Mouse (Mus musculus) common myeloid progenitor, adult 5-6 weeks (primary cell): ENCODE results near the gene Hspe1. TPM values are rescaled to one million over a fixed set of nuclear protein-coding genes. Genes with fewer than 3 reads are reported as not detected.
"Not testable (repeated sequence)": the region's sequence is repeated elsewhere in the genome, so short reads cannot be mapped to it uniquely, and the experiment has no call there.

Experiments
- ATAC-seq: replicated peaks from 2 replicates; pipeline ENCODE4 v1.8.0; 2016; ENCODE audit warnings: low read depth, mild to moderate bottlenecking, moderate TSS enrichment, inconsistent platforms; ENCODE audit not compliant: poor library complexity, severe bottlenecking
- total RNA-seq: library from RNA; stranded (forward); fragments of 200-1000, 187-1606 nt; gene quantifications from 2 replicates; pipeline ENCODE4 v1.2.3, GENCODE M21; 2017

Hspe1 gene
- total RNA-seq, 1 experiment from 2014 or later = 548 TPM

DNA sequence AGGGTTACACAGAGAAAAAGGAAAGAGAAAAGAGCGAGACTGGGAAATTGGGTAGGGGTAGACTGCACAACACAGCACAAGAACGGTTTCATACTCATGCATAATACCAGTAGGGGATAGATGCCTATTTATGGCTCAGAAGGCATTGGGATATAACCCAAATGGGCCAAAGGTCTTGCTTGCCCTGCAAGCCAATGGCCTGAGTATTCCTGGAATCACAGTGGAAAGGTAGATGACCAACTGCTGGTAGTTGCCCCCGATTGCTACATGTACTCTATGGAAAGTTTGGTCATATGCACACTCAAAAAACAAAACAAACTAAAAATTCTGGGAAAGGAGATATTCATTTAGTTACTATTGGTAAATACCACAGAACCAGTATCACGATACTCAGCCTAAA, 8.3 kb upstream of the Hspe1 start:
- ATAC-seq = no peak

DNA sequence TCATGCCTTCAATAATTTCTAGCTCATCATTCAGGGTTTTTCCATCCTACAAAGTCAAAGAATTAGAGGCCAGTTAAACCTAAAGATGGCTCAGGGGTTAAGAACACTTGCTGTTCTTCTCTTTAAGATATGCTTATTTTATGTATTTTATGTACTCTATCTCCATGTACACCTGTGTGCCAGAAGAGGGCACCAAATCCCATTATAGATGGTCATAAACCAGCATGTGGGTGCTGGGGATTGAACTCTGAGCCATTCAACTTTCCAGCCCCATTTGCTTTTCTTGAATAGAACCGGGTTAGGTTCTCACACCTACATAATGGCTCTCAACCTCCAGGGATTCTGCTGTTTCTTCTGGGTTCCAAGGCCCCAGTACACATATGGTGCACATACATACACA, 5.8 kb upstream of the Hspe1 start:
- ATAC-seq = 0 out of 2 replicates have a peak, but pooled peaks have one; percentile 26

DNA sequence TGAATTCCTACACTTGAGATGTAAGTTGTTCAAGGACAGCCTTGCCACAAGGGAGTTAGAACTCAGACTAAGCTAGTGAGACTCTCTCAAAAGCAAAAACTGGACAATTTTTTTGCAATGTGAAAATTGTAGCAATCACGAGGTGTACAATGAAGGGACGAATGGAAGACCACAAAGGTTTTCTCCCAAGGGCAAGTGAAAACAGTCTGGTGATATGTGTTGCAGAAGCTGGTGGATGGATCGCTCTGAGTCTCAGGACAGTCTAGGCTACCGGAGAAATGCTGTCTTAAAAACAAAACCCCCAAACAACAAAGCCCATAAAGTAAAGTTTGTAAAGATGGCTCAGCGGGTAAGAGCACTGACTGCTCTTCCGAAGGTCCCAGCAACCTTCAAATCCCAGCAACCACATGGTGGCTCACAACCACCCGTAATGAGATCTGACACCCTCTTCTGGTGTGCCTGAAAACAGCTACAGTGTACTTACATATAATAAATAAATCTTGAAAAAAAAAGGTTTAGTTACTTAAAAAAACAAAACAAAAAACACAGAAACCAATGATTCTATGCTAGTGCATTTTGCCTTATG, 2.1 kb upstream of the Hspe1 start:
- ATAC-seq = no peak

DNA sequence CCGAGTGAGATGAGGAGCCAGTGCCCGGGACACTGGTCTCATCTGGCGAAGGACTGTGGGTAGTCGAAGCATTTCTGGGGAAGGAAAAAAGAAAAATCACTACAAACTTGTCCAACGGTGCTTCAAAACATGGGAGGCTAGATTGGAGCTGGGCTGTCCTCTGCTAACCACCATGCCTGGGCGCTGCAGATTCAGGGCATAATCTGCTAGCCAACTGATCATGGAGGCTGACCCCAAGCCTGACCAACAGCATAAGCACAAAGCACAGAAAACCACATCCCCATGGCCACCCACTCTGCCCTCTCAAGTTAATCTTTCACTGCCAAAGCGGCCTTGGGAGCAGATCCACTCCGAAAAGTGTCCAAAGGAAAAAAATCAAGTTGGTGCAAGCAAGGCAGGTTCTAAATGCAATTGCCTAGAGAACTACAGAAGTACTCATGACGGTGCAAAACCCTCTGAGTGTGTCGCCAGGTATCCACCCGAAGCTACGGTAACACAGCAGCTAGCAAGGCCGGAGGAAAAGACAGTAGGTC, 998 bp upstream of the Hspe1 start:
- ATAC-seq = peak; percentile 1

DNA sequence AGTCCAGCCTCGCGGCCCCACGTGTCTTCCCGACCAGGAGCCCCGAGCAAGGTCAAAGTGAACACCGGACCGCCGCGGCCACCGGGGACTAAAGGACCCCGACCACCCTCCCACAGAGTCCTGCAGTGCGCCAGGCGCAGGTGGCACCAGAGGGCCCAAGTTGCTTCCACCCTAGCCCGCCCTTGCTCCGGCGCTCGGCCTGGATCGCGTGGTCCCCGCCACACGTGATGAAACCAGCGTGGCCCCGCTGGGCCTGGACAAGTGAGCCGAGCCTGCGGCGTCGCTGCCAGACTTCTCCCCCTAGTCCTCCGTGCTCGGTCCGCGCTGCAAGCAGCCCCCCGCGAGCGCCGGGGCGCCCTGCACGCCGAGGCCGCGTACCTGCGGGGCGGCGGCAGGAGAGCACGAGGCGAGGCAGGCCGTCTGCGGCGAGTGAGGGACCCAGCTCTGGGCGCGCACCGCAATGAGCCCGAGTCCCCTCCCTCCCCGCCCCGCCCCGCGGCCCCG, 479 bp upstream of the Hspe1 start:
- ATAC-seq = peak; percentile 17

DNA sequence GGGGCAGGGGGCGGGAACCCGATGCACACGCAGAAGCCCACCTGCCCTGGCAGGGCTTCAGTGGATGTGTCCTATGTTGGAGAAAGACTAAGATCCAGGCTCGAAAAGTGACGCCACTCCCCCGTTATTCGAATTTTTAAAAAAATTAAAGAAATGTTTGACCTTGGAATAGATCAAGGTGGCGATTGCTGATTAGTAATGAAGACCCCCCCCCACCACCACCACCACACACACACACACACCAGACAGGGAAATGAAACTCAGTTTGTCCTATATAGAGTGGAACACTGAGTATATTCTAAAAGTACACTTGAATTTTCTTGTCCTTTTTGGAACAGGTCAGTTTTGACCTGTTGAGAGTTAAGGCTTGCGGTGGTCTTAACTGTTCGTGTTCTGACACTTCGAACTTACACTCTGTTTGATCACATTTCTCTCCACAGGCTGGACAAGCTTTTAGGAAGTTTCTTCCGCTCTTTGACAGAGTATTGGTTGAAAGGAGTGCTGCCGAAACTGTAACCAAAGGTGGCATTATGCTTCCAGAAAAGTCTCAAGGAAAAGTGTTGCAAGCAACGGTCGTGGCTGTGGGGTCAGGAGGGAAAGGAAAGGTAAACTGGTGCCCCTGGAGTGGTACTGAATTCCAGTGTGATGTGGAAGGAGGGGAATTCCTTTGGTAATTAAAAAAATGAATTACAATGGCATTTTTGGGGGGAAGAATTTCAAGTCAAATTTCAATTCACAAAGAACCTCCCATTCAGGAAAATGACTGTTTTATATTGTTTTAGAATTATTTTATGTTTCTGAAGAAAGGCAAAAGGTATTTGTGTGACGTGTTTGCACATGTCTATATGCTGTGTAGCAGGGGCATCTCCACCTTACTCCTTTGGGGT, 922 bp downstream of the Hspe1 start:
- ATAC-seq = no peak

DNA sequence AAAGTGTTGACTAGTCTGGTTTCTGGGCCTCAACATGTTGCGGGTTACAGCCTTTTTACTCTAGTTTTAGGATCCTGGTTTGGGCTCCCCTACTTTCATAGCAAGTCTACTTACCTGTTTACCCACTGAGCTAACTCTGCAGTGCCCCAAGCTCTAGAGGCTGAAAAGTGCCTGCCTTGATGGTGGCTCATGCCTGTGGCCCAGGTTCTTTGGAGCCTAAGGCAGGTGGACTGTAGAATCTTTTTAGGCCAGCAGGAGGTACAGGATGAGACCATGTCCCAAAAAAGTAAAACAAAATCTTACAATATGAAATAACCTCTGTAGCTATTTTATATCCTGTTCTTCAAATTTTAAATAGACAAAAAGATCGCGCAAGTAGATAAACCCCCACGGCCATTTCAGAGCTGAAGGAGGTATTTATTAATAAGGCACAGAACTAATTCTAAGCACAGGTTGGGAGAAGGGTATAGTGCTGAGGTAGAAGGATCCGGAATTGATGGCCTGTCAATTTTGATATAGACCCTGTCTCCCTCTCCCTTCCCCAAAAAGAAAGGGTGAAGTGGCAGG, 1.6 kb downstream of the Hspe1 start:
- ATAC-seq = no peak

DNA sequence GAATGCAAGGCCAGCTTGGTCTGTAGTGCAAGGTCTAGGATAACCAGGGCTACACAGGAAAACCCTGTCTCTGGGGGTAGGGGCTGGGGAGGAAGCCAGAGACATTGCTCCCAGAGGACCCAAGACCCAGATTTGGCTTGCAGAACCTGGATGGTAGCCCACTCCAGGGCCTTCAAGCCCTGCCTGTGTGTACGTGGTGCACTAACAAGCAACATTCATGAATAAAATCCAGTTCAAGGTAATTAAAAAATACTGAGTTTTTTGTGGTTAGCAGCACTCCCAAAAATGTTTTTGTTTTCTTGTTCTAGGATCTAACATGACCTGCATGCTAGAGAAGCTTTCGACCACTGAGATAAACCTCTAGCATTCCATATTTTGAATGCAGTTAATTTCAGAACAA, 4.1 kb downstream of the Hspe1 start:
- no peak for ATAC-seq

DNA sequence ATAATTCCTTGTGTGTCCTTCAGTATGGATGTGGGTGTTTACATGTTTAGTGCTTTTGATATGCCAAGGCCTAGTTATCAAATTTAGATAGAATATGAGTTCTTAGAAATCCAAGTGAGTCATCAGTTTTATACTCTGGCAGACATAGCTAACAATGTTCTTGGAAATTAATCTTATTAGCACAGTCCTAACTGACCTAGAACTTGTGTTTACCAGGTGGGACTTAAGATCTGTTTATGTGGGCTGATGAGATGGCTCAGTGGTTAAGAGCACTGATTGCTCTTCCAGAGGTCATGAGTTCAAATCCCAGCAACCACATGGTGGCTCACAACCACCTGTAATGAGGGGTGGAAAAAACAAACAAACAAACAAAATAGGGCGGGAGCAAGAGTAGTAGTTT, 4.5 kb downstream of the Hspe1 start:
- ATAC-seq = no peak

DNA sequence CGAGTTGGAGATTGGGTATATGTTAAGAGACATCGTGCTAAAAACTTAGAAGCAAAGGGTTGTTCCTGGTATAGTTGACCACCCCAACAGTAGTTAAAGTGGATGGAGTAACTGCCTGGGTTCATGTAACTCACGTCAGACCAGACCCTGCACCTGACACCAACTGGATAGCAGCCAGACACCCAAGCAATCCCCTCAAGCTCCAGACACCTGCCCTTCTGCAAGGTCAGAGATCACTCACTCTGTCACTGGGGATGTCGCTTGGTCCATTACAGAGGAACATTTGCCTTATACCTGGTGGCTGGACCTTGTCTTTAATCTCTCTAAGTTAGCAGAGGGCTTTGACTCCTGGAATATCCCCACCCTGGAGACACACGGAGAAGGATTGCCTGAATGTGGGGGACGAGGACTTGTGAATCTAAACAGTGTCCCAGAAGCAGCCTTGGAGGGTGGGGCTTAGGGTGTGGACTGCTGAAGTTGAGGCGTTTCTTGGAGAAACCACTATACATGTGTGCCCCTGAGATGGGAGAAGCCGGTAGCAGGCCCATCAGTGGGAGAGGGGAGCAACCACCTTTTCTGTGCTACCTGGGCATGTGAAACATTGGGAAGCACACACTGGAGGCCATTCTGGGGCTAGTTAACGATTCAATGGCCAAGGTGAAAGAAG, 19.1 kb downstream of the Hspe1 start:
- no peak for ATAC-seq

DNA sequence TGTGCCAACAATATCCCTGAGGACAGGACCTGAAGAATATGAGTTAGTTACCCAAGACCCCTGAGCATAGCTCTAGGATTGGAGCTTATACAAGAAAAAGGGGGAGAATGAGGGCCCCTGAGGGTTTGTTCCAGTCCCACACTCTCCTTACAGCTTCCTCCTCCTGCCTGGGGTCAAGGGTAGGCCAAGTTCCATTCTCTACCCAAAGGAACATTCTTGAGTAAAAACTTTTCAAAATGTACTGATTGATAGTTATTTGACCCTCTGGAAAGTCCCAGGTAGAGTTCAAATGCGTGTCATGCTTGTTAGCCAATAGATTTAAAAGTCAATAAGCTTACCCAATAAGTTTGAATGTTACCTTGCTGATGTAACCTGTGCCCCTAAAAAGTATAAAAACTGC, 19.7 kb downstream of the Hspe1 start:
- ATAC-seq = no peak

DNA sequence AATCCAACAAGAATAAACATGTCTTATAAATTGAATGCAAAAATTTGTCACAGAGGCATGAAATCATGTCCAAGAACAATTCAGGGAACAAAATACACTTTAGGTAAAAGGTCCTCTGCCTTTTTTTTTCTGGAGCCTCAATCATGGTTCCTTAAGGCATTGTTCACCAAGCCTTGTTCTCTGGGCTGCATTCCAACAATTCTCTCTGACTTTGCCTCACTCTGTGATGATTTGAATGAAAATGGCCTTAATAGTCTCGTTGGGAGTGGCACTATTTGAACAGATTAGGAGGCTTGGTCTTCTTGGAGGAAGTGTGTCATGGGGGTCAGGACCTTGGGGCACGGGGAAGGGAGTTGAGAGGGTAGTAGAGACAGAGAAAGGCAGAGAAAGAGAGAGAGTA, 20.5 kb downstream of the Hspe1 start:
- no peak for ATAC-seq

DNA sequence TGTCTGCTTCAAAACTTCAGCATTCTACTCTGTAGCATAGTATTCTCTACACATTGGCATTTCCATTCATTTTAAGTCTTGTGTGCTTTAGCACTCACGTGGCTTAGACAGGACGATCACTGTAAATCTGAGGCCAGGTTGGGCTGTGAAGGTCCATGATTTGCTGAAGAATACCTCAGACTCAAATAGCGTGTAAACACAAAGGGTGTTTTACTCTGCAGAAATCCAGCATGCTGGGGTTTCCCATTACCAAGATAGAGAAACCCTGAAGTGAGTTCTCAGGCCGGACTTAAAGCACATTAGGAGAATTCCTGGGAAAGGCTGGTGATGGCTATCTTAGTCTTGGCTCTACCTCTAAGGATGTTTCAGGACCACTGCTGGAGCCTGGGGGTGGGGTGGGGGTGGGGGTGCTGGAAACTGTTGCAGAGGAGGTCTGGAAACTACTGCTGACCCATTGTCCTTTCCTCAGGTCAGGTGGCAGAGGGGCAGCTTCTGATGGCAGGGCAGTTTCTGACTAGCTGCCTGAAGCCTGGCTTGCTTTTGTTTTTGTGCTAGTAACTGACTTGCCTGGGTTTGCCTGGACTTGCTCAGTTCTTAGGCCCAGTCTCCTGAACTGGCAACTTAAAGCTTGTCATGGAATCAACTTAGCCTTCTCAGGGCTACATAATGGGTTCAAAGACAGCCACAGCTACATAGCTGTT, 21.3 kb downstream of the Hspe1 start:
- no peak for ATAC-seq

DNA sequence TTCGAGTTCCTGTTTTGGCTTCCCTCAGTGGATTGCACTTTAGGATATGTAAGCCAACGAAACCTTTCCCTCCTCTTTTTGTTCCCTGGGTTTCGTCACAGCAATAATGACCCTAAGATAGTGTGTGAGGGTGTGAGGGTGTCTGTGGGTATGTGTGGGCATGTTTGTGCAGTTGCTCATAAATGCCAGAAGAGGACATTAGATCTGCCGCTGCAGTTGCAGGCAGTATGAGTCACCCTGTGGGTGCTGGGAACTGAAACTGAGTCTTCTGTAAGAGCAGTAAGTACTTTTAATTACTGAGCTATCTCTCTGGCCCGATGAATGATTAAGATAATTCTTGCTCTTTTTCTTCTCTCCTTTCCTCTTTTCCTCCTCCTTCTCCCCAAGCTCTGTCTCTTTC, 35.1 kb downstream of the Hspe1 start:
- ATAC-seq = no peak

DNA sequence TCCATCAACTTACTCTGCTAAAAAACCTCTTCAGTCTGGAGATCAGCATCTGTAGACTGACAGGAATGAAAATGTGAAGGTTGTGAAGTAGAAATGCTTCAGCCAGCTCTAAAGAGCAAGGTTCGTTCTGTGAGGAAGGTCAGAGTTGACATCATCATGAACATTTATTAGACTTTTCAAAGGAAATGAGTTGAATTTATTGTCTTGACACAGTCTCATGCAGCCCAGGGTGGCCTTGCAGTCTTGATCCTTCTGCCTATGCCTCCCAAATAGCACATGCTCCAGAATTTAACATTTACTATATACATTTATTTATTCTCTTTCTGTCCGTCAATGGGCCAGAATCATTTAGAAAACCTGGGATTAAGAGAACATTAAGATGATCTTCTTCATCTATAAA, 35.6 kb downstream of the Hspe1 start:
- no peak for ATAC-seq

DNA sequence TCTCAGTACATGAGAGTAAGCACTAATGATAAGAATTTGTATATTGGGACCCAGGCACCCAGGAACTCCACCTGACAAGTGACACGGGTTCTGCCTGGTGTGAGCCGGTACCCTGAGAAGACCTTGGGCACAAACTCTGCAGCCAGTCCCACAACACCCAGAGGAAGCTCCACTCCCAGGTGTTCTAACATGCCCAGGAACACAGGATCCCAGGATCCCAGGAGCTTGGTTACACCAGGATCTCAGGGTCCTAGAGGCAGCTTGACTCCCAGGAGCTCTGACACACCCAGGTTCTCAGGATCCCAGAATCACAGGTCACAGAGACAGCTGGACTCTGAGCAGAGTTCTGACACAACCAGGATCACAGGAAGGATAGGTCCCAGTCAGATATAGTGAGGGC, 36.2 kb downstream of the Hspe1 start:
- ATAC-seq = not testable (repeated sequence)

DNA sequence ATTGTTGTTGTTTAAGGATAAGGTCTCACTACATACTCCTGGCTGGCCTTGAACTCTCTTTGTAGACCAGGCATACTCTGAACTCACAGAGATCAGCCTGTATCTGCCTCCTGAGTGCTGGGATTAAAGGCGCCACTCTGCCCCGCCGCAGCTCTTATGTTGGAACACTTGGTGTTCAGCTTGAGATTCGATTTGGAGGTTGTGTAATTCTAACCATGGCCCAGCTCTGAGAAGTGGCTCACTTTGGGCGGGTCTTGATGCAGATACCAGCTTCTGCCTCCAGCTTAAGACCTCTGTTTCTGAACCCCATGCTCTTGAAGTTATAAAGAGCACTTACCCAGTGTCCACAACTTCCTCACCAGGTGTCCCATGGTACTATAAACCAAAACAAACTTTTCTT, 41.8 kb downstream of the Hspe1 start:
- no peak for ATAC-seq

DNA sequence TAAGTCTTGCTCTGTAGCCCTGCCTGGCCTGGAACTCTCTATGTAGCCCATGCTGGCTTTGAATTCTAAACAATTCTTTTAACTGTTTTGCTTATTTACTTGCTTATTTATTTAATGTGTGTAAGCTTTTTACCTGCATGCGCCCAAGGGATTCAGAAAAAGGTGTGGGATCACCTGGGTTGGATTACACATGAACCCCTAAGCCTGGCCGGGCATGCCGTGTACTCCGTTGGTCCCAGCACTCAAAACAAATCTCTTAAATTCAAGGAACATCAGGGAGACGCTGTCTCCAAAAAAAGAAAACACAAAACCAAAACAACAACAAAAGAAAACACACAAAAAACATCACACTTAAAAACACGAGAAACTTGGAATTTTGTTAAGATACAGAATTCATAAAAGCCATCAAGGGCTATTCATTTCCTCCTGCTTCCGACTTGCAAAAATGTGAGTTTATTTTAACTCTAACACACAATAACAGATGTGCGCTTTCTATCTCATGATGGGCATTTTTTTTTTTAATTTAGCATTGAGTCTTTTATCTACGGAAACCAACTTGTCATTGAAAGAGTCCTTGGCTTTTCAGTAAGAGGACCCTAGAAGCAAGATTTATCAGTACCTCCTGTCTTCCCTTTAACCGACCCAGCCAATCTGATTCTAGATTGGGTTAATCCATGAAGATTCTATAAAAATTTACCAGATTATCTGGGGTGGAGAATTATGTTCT, 42.4 kb downstream of the Hspe1 start:
- no peak for ATAC-seq

DNA sequence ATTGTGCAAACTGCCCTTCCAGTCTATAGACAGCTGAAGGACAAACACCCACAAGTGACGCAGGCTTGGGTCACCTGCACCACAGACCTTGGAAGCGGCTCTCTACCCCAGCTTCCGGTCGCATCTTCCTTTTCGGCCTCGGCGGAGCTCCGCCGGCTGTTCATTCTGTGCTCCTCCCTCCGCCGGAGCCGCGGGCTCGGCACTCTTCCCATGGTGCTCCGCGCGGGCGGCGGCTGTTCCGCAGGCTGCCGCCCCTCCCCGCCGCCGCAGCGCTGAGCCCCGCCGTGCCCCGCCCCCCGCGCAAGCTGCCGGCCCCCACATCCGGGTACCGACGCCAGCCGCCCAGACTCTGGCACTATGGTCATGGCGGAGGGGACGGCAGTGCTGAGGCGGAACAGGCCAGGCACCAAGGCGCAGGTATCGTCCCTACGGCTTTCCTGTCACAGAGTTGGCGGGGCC, 43.0 kb downstream of the Hspe1 start, which contains the start of gene Mob4:
Gene Mob4 (plus strand): TSS at position 289 of the 459 bp plus-strand sequence.
- peak; percentile 90 for ATAC-seq
